Mouse (Mus musculus): ENCODE data around the gene Snurf. TPM values are rescaled to one million over a fixed set of nuclear protein-coding genes. Genes with fewer than 3 reads are reported as not detected.

The Snurf gene
- polyA plus RNA-seq, 1 experiment from 2014 or later: 26.6 TPM

DNA sequence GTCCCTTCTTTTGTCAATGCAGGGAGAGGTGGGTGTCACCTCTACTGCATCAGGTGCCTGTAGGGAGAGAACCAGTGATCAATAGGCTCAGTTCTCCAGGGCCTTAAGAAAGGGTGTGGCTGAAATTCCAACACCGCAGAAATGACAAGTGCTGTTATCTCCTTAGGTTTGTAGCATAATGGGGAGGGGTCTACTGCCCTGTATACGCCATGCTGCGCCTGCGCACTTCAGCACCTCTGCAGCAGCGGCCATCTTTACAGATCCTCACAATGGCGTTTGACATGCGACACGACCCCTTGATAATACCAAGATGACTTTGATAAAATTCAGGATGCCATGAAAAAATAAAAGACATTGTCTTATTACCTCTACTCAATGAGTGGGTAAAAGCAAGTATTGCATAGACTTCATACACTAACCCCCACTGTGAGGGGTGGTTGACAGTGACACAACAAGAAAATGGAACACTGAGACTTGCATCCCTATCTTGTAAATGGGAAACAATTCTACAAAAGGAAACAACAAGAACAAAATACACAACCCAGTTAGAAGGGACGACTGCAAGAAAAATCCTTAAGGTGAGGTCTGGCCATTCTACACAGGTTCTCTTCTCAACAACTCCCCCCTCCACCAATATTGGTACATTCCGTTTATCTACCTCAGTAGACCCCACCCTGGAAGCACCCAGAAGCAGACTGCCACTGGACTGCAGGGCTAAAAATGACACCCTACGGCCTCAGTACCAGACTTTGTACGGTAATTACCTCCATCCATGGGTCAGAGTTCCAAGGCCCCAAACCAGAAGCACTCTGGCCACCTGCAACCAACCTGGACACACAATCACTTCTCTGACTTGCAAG is 1.6 kb downstream of the Snurf start:
- H3K4me3 ChIP-seq (ENCODE audit: low read depth, low read length): peak overlapping the region; percentile 52
- no peaks in the 10 kb centered on the region for H3K27me3 ChIP-seq (ENCODE audit: insufficient read depth, low read length)
- DNase-seq: peak; percentile 11
- H3K27ac ChIP-seq (ENCODE audit: low read depth): no peak overlapping the region
- H3K4me2 ChIP-seq: peak overlapping the region; percentile 62
- WGBS: 45% methylated on average over 12 of the region's 12 CpGs
- no peak for ATAC-seq (ENCODE audit: insufficient read depth)
- H3K36me3 ChIP-seq (ENCODE audit: insufficient read depth): no peaks in the 10 kb centered on the region
- peaks cover 23% of the 10 kb centered on the region; the same call in 1 of the 2 replicates for H3K9me3 ChIP-seq (ENCODE audit: low read depth, low read length)
- peak overlapping the region; percentile 57 for H3K9ac ChIP-seq
- no peak for TF ChIP-seq CTCF (IDR thresholded peaks at IDR 0.05; ENCODE audit: low read depth)
- H3K4me1 ChIP-seq (ENCODE audit: insufficient read depth): no peaks in the 10 kb centered on the region

DNA sequence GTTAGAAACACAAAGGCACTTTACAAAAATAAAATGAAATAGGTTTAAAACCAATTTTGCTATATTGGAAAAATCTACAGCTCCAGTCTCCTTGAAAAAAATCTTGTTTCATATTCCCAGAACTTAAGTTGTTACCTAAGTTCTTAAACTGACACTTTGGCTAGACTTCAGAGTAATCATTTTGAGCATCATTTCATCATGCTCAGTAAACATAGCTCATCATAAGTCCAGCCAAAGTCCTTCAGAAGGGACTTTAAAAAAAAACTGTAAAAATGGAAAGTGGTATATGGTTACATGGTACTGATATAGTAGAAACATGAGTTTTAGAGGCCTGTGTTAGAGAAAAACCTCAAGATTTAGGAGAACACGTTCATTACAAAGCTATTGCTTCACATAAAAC is 26.2 kb downstream of the Snurf start:
- WGBS: 52% methylated on average over 1 of the region's 1 CpGs
- no peak overlapping the region for H3K9ac ChIP-seq
- H3K4me3 ChIP-seq (ENCODE audit: low read depth, low read length): no peak overlapping the region
- no peaks in the 10 kb centered on the region for H3K9me3 ChIP-seq (ENCODE audit: low read depth, low read length)
- H3K27ac ChIP-seq (ENCODE audit: low read depth): no peak overlapping the region
- TF ChIP-seq CTCF (IDR thresholded peaks at IDR 0.05; ENCODE audit: low read depth): no peak
- ATAC-seq (ENCODE audit: insufficient read depth) (no peak), DNase-seq (no peak)
- no peak overlapping the region for H3K4me2 ChIP-seq
- no peaks in the 10 kb centered on the region for H3K36me3 ChIP-seq (ENCODE audit: insufficient read depth)
- H3K27me3 ChIP-seq (ENCODE audit: insufficient read depth, low read length): no peaks in the 10 kb centered on the region
- no peaks in the 10 kb centered on the region for H3K4me1 ChIP-seq (ENCODE audit: insufficient read depth)

Other genes with a start within 250 kb of the Snurf start
- 0.55 and 0.63 TPM in 2 replicates for gene Gm38393, start within 50 bp of the Snurf start, polyA plus RNA-seq (2014; fragmentation: Nextera tagmentation; extraction: Ambion mirVana)
- 37.4 and 39.6 TPM in 2 replicates for gene Snrpn, start 135.2 kb upstream of the Snurf start, polyA plus RNA-seq (2014; fragmentation: Nextera tagmentation; extraction: Ambion mirVana)

All from lung, embryonic 14.5 days (tissue).